Mouse (Mus musculus) lung, embryonic 14.5 days (tissue): ENCODE measurements at regions not wholly inside any gene's neighbourhood (a gene's known extent, or its start where the extent isn't known, plus 50 kb on each side); places are given as distances from the start of the nearest gene placed in this dataset.
"Not testable (repeated sequence)": the region's sequence is repeated elsewhere in the genome, so short reads cannot be mapped to it uniquely, and the experiment has no call there.

Source experiments
- ATAC-seq: fragments of 200-750 bp; cut with Nextera tagmentation; 2 replicates; pipeline ENCODE4 v1.8.0; 2017; ENCODE audit warnings: mild to moderate bottlenecking, moderate TSS enrichment, moderate library complexity; ENCODE audit not compliant: insufficient read depth
- DNase-seq: peaks from one replicate; pipeline ENCODE4 v3.0.0-alpha.2; 2015
- H3K27ac ChIP-seq: fragments of 300-500 bp; sonication (generic); 2 replicates; pipeline ENCODE4 v1.5.1; 2014; ENCODE audit warnings: low read depth, mild to moderate bottlenecking, moderate library complexity
- H3K27me3 ChIP-seq: fragments of 300-500 bp; sonication (generic); 2 replicates; pipeline ENCODE4 v1.6.1; 2014; ENCODE audit warnings: low read length, control low read depth; ENCODE audit not compliant: insufficient read depth
- H3K36me3 ChIP-seq: fragments of 300-500 bp; sonication (generic); 2 replicates; pipeline ENCODE4 v1.6.1; 2014; ENCODE audit warnings: control low read depth; ENCODE audit not compliant: insufficient read depth
- H3K4me1 ChIP-seq: fragments of 300-500 bp; sonication (generic); 2 replicates; pipeline ENCODE4 v1.6.1; 2014; ENCODE audit warnings: antibody characterized with exemption, control low read depth; ENCODE audit not compliant: insufficient read depth
- H3K4me2 ChIP-seq: fragments of 300-500 bp; sonication (generic); 2 replicates; pipeline ENCODE4 v1.6.1; 2014; ENCODE audit warnings: mild to moderate bottlenecking
- H3K4me3 ChIP-seq: fragments of 300-500 bp; sonication (generic); 2 replicates; pipeline ENCODE4 v1.5.1; 2014; ENCODE audit warnings: low read depth, low read length
- H3K9ac ChIP-seq: fragments of 300-500 bp; sonication (generic); 2 replicates; pipeline ENCODE4 v1.6.1; 2014
- H3K9me3 ChIP-seq: fragments of 300-500 bp; sonication (generic); 2 replicates; pipeline ENCODE4 v1.6.1; 2016; ENCODE audit warnings: low read depth, low read length, control low read depth
- CTCF ChIP-seq: IDR thresholded peaks from 2 replicates; pipeline ENCODE4 v1.5.1; 2016; ENCODE audit warnings: antibody characterized with exemption, low read depth
- WGBS: fragments of 180-500 bp; shearing (Covaris S2); extraction: QIAGEN DNeasy Blood & Tissue Kit; methylation state at CpG from one replicate; pipeline ENCODE4 v1.1.7; 2014; 5-methylcytosine and 5-hydroxymethylcytosine counted together

- Histone ChIP-seq H3K4me2 (no peak overlapping the region), H3K27ac (no peak overlapping the region), H3K4me1 (no peaks in the 10 kb centered on the region), H3K27me3 (no peaks in the 10 kb centered on the region), H3K36me3 (no peaks in the 10 kb centered on the region), H3K9ac (no peak overlapping the region), H3K9me3 (no peaks in the 10 kb centered on the region), H3K4me3 (no peak overlapping the region)
- ATAC-seq (no peak), DNase-seq (no peak)
- 44% methylated on average over 3 of the region's 3 CpGs for WGBS
- TF ChIP-seq CTCF: no peak
Observed at GRCm38 (mm10) chr10:30416314-30416713, 184.2 kb downstream of the Trmt11 start.

GRCm38 (mm10) chr10:30411736-30412135, 188.8 kb downstream of the Trmt11 start:
- Histone ChIP-seq H3K27me3 (no peaks in the 10 kb centered on the region), H3K4me1 (no peaks in the 10 kb centered on the region), H3K4me2 (no peak overlapping the region), H3K27ac (no peak overlapping the region), H3K9ac (no peak overlapping the region), H3K4me3 (no peak overlapping the region), H3K36me3 (no peaks in the 10 kb centered on the region), H3K9me3 (no peaks in the 10 kb centered on the region)
- DNase-seq: no peak
- no peak for TF ChIP-seq CTCF
- no peak for ATAC-seq

- Histone ChIP-seq H3K4me3 (no peak overlapping the region), H3K4me1 (no peaks in the 10 kb centered on the region), H3K36me3 (no peaks in the 10 kb centered on the region), H3K27me3 (no peaks in the 10 kb centered on the region), H3K27ac (no peak overlapping the region), H3K9me3 (no peaks in the 10 kb centered on the region), H3K9ac (no peak overlapping the region), H3K4me2 (no peak overlapping the region)
- no peak for DNase-seq
- WGBS: 67% methylated on average over 13 of the region's 13 CpGs
- ATAC-seq: no peak
- no peak for TF ChIP-seq CTCF
Observed at GRCm38 (mm10) chr10:30405669-30406393, 194.7 kb downstream of the Trmt11 start.

GRCm38 (mm10) chr10:30370542-30370941, 170.2 kb upstream of the Cenpw start:
- ATAC-seq: no peak
- Histone ChIP-seq H3K4me1 (no peaks in the 10 kb centered on the region), H3K9me3 (no peaks in the 10 kb centered on the region), H3K36me3 (no peaks in the 10 kb centered on the region), H3K9ac (no peak overlapping the region), H3K27me3 (no peaks in the 10 kb centered on the region), H3K27ac (no peak overlapping the region), H3K4me2 (no peak overlapping the region), H3K4me3 (no peak overlapping the region)
- 16% methylated on average over 1 of the region's 1 CpGs for WGBS
- no peak for TF ChIP-seq CTCF
- DNase-seq: no peak

DNA sequence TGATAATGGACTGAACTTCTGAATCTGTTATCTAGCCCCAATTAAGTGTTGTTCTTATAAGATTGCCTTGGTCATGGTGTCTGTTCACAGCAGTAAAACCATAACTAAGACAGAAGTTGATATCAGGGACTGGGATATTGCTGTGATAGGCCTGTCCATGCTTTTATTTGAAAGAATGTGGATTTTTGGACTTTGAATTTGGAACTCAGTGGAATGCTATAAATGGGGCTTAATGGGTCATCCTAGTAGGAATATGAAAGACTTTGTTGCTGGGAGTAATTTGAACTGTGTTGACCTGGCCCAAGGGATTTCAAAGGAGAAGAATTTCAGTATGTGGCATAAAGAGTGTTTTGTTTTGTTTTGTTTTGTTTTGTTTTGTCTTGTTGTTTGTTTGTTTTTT, 160.5 kb upstream of the Cenpw start:
- H3K4me3 ChIP-seq: not testable (repeated sequence)

DNA sequence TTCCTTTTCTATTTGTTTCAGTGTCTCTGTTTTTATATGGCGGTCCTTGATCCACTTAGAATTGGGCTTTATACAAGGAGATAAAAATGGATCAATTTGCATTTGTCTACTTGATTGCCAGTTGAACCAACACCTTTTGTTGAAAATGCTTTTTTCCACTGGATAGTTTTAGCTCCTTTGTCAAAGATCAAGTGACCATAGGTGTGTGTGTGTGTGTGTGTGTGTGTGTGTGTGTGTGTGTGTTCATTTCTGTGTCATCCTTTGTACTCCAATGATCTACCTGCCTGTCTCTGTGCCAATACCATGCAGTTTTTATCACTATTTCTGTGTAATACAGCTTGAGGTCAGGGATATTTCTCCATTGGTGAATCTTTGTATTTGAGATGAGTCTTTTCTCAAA, 158.7 kb upstream of the Cenpw start:
- TF ChIP-seq CTCF: no peak
- H3K9ac ChIP-seq: no peak overlapping the region
- no peaks in the 10 kb centered on the region for H3K4me1 ChIP-seq
- H3K4me2 ChIP-seq: no peak overlapping the region
- DNase-seq (no peak), ATAC-seq (no peak)
- no peaks in the 10 kb centered on the region for H3K9me3 ChIP-seq
- H3K4me3 ChIP-seq: no peak overlapping the region
- H3K27me3 ChIP-seq: no peaks in the 10 kb centered on the region
- 93% methylated on average over 1 of the region's 1 CpGs for WGBS
- H3K27ac ChIP-seq: no peak overlapping the region
- no peaks in the 10 kb centered on the region for H3K36me3 ChIP-seq

More for the DNA sequence above, 160.5 kb upstream of the Cenpw start:
- not testable (repeated sequence) for H3K9ac ChIP-seq, DNase-seq, H3K27ac ChIP-seq, H3K9me3 ChIP-seq, H3K27me3 ChIP-seq, H3K4me2 ChIP-seq, H3K36me3 ChIP-seq, ATAC-seq, H3K4me1 ChIP-seq

DNA sequence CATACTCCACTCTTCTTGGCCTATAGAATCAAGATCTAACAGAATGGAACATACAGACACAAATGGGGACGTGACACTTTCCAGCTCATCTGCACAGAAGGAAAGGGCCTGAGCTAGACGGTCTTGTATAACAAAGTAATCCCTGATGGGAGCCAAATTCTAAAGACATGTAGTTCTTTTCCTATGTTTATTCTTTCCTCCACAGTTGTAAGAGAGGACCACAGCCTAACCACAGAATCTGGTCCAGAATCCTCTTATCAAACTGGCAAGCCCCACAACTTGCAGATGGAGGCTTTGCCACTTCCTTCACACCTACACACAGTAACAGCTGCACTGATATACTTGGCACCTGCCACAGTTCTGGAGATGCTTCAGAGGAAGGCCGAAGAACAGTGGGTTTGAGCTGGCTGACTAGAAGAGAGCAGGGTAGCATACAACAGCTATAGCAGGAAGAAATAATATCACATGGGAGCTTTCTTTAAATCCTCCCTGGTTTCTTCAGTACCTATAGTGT, 142.7 kb upstream of the Cenpw start:
- Histone ChIP-seq H3K4me3 (no peak overlapping the region), H3K4me2 (no peak overlapping the region), H3K9ac (no peak overlapping the region), H3K27ac (no peak overlapping the region), H3K9me3 (no peaks in the 10 kb centered on the region), H3K36me3 (no peaks in the 10 kb centered on the region), H3K4me1 (no peaks in the 10 kb centered on the region), H3K27me3 (no peaks in the 10 kb centered on the region)
- TF ChIP-seq CTCF: no peak
- 77% methylated on average over 3 of the region's 3 CpGs for WGBS
- ATAC-seq: no peak
- DNase-seq: no peak
